ENCODE assay signal across 23 mouse cellular contexts in genomic region chr9:54571130-54571839, GRCm38 (mm10). TPM values are rescaled to one million over a fixed set of nuclear protein-coding genes. Genes with fewer than 3 reads are reported as not detected.
"Had no signal": no experiment of that assay in that cellular context is flagged by ENCODE, and none has a peak within 500 bp of the region (broad histone marks: within the 10 kb centered on the region; RNA-seq: fewer than 3 reads in every experiment).

No protein-coding gene starts in this region.

- H3K9me3 ChIP-seq: hindbrain, embryonic 12.5 days; limb, embryonic 13.5 days; lung, embryonic 15.5 days; megakaryocyte, embryonic 14.5 days; midbrain, embryonic 15.5 days; neural tube, embryonic 13.5 days had no signal

- DNase-seq: kidney, adult 8-10 months; kidney, postnatal 36 days; left cerebral cortex, postnatal 4 days; retina, postnatal 1 day; right cerebral cortex, postnatal 4 days; thymus, adult 18-20 months; thymus, postnatal 14 days had no signal

- H3K36me3 ChIP-seq: hindbrain, embryonic 12.5 days; limb, embryonic 13.5 days; lung, embryonic 15.5 days; midbrain, embryonic 15.5 days; neural tube, embryonic 13.5 days had no signal

- ATAC-seq: hindbrain, embryonic 16.5 days; inflammation-experienced regulatory T-cells, adult 6 months; midbrain, embryonic 15.5 days had no signal

- H3K4me1 ChIP-seq: hindbrain, embryonic 12.5 days; limb, embryonic 13.5 days; megakaryocyte, embryonic 14.5 days; midbrain, embryonic 15.5 days; neural tube, embryonic 13.5 days had no signal

- H3K27me3 ChIP-seq: hindbrain, embryonic 12.5 days; limb, embryonic 13.5 days; lung, embryonic 15.5 days; midbrain, embryonic 15.5 days; neural tube, embryonic 13.5 days had no signal

- H3K4me3 ChIP-seq: hindbrain, embryonic 12.5 days; layer of hippocampus, adult 2 months; limb, embryonic 13.5 days; lung, embryonic 15.5 days; megakaryocyte, embryonic 14.5 days; midbrain, embryonic 15.5 days; neural tube, embryonic 13.5 days had no signal

- H3K27ac ChIP-seq: hindbrain, embryonic 12.5 days; kidney, postnatal 0 days; layer of hippocampus, adult 2 months; limb, embryonic 13.5 days; lung, embryonic 15.5 days; macrophage; midbrain, embryonic 15.5 days; neural tube, embryonic 13.5 days had no signal

- H3K4me2 ChIP-seq: hindbrain, embryonic 12.5 days; limb, embryonic 13.5 days; lung, embryonic 15.5 days; midbrain, embryonic 11.5 days; midbrain, embryonic 15.5 days; neural tube, embryonic 13.5 days had no signal

- H3K9ac ChIP-seq: hindbrain, embryonic 12.5 days; limb, embryonic 13.5 days; lung, embryonic 15.5 days; midbrain, embryonic 15.5 days; neural tube, embryonic 13.5 days had no signal

RNA-seq across cellular contexts. Expression of gene Sh2d7, which starts 32.5 kb away (rescaled TPM):
- total RNA-seq: layer of hippocampus, adult 2 months; layer of hippocampus, postnatal 10 days; left cerebral cortex, postnatal 10 days; left cerebral cortex, postnatal 4 days had no signal
- polyA plus RNA-seq: hindbrain, embryonic 12.5 days; inflammation-experienced regulatory T-cells, adult 6 months; kidney, postnatal 0 days; limb, embryonic 13.5 days; lung, embryonic 15.5 days; macrophage; midbrain, embryonic 11.5 days; midbrain, embryonic 15.5 days; neural tube, embryonic 13.5 days; spleen, adult 2 months; stomach, embryonic 16.5 days had no signal
